Mouse (Mus musculus) liver, embryonic 14.5 days (tissue): Measurements from ENCODE around the gene Cct5. TPM values are rescaled to one million over a fixed set of nuclear protein-coding genes. Genes with fewer than 3 reads are reported as not detected.

Experiments
- ATAC-seq: fragments of 200-750 bp; cut with Nextera tagmentation; 2 replicates; pipeline ENCODE4 v1.8.0; 2017; ENCODE audit warnings: moderate number of reproducible peaks, mild to moderate bottlenecking, moderate library complexity; ENCODE audit not compliant: insufficient read depth
- DNase-seq, 3 experiments: peaks; one replicate each; pipeline ENCODE4 v3.0.0-alpha.2; 2012 to 2013; ENCODE audit warnings: low read depth in 3 of 3, low spot score in 3 of 3
- H3K27ac ChIP-seq: fragments of 300-500 bp; sonication (generic); 2 replicates; pipeline ENCODE4 v1.5.1; 2014; ENCODE audit warnings: moderate library complexity, mild to moderate bottlenecking, control low read depth, inconsistent platforms
- H3K27me3 ChIP-seq: fragments of 300-500 bp; sonication (generic); 2 replicates; pipeline ENCODE4 v1.6.1; 2014; ENCODE audit warnings: mild to moderate bottlenecking, low read length, moderate library complexity; ENCODE audit not compliant: control insufficient read depth, insufficient read depth
- H3K36me3 ChIP-seq: fragments of 300-500 bp; sonication (generic); replicated peaks from 2 replicates; pipeline ENCODE4 v1.6.1; 2014; ENCODE audit warnings: low read depth; ENCODE audit not compliant: control insufficient read depth, insufficient read depth
- H3K4me1 ChIP-seq, 2 experiments: fragments of 200-500 bp in 1 of 2; fragments of 300-500 bp in 1 of 2; sonication (generic) in 1 of 2; replicated peaks; 2 replicates each; pipeline ENCODE4 v1.6.1; 2012 to 2014; ENCODE audit warnings: antibody characterized with exemption in 1 of 2, inconsistent platforms in 1 of 2, low read length in 1 of 2; ENCODE audit not compliant: control insufficient read depth in 2 of 2, insufficient read depth in 2 of 2
- H3K4me2 ChIP-seq: fragments of 300-500 bp; sonication (generic); 2 replicates; pipeline ENCODE4 v1.6.1; 2014; ENCODE audit warnings: low read depth, mild to moderate bottlenecking, control low read depth, moderate library complexity
- H3K4me3 ChIP-seq, 2 experiments: fragments of 200-500 bp in 1 of 2; fragments of 300-500 bp in 1 of 2; sonication (generic) in 1 of 2; 2 replicates each; pipeline ENCODE4 v1.5.1; 2012 to 2014; ENCODE audit warnings: low read depth in 2 of 2, low read length in 2 of 2, mild to moderate bottlenecking in 2 of 2, control low read depth in 1 of 2, inconsistent platforms in 1 of 2, moderate library complexity in 1 of 2; ENCODE audit not compliant: insufficient read depth in 1 of 2
- H3K9ac ChIP-seq: fragments of 300-500 bp; sonication (generic); replicated peaks from 2 replicates; pipeline ENCODE4 v1.6.1; 2014; ENCODE audit warnings: mild to moderate bottlenecking, control low read depth, moderate library complexity
- H3K9me3 ChIP-seq: fragments of 300-500 bp; sonication (generic); 2 replicates; pipeline ENCODE4 v1.6.1; 2016; ENCODE audit warnings: low read length, mixed read lengths; ENCODE audit not compliant: control insufficient read depth
- CTCF ChIP-seq: IDR thresholded peaks from 2 replicates; pipeline ENCODE4 v1.5.1; 2016; ENCODE audit warnings: antibody characterized with exemption, low read depth, control low read depth
- EP300 ChIP-seq: IDR thresholded peaks from 2 replicates; pipeline ENCODE4 v1.6.1; 2016; ENCODE audit warnings: antibody characterized with exemption, low read depth
- WGBS: fragments of 180-500 bp; shearing (Covaris S2); extraction: QIAGEN DNeasy Blood & Tissue Kit; methylation state at CpG from one replicate; pipeline ENCODE4 v1.1.7; 2014; ENCODE audit not compliant: insufficient replicate concordance; 5-methylcytosine and 5-hydroxymethylcytosine counted together
- polyA plus RNA-seq, 2 experiments: library from polyadenylated mRNA; depleted of rRNA in 1 of 2; stranded (reverse) in 1 of 2; unstranded in 1 of 2; fragments of >200 nt; fragmentation: Nextera tagmentation in 1 of 2; extraction: Ambion mirVana in 1 of 2; gene quantifications; 2 replicates each; pipeline versions ENCODE4 v1.2.1 to v1.2.3; 2012 to 2014

Gene Cct5
- polyA plus RNA-seq, 2 experiments, result 167 to 341 TPM

GRCm38 (mm10) chr15:31592531-31592930 lies 9.1 kb downstream of the Cct5 start:
- Histone ChIP-seq H3K27me3 (no peaks in the 10 kb centered on the region), H3K4me1 (no peaks in the 10 kb centered on the region), H3K27ac (no peak overlapping the region), H3K9ac (no peak overlapping the region), H3K9me3 (no peaks in the 10 kb centered on the region), H3K4me2 (no peak overlapping the region), H3K36me3 (peaks cover 74% of the 10 kb centered on the region), H3K4me3 (no peak overlapping the region)
- no peak for ATAC-seq
- no peak for DNase-seq
- WGBS, result 84% methylated on average over 8 of the region's 8 CpGs
- TF ChIP-seq CTCF (no peak), EP300 (no peak)

GRCm38 (mm10) chr15:31590176-31590575 lies 11.4 kb downstream of the Cct5 start:
- DNase-seq (no peak), ATAC-seq (no peak)
- Histone ChIP-seq H3K9ac (no peak overlapping the region), H3K27ac (no peak overlapping the region), H3K4me2 (no peak overlapping the region), H3K27me3 (no peaks in the 10 kb centered on the region), H3K4me3 (no peak overlapping the region), H3K36me3 (peaks cover 55% of the 10 kb centered on the region), H3K9me3 (no peaks in the 10 kb centered on the region), H3K4me1 (peaks cover 5 to 6% of the 10 kb centered on the region in 2 experiments; a peak in 2 of 4 replicates)
- WGBS, result 87% methylated on average over 5 of the region's 5 CpGs
- no peak for TF ChIP-seq EP300
- TF ChIP-seq CTCF, result no peak

GRCm38 (mm10) chr15:31588989-31589640 lies 12.5 kb downstream of the Cct5 start:
- Histone ChIP-seq H3K4me3 (no peak overlapping the region), H3K9me3 (no peaks in the 10 kb centered on the region), H3K27ac (no peak overlapping the region), H3K4me2 (no peak overlapping the region), H3K27me3 (no peaks in the 10 kb centered on the region), H3K4me1 (peaks cover 5 to 6% of the 10 kb centered on the region in 2 experiments; a peak in 2 of 4 replicates), H3K36me3 (peaks cover 44% of the 10 kb centered on the region), H3K9ac (no peak overlapping the region)
- no peak for DNase-seq
- 67% methylated on average over 8 of the region's 8 CpGs for WGBS
- no peak for TF ChIP-seq CTCF
- no peak for TF ChIP-seq EP300
- ATAC-seq, result no peak

- WGBS, result 36% methylated on average over 2 of the region's 2 CpGs
Measured at GRCm38 (mm10) chr15:31587789-31588188, 13.8 kb downstream of the Cct5 start.

GRCm38 (mm10) chr15:31586519-31586918 lies 15.1 kb downstream of the Cct5 start:
- TF ChIP-seq EP300 (peak; percentile 55; the same call in 1 of the 2 replicates), CTCF (peak; percentile 99)
- Histone ChIP-seq H3K27ac (no peak overlapping the region), H3K9me3 (no peaks in the 10 kb centered on the region)

More at GRCm38 (mm10) chr15:31587789-31588188, 13.8 kb downstream of the Cct5 start:
- no peak overlapping the region for H3K4me2 ChIP-seq
- no peak overlapping the region for H3K9ac ChIP-seq
- TF ChIP-seq CTCF (no peak), EP300 (no peak)
- H3K4me1 ChIP-seq, result peaks cover 5 to 6% of the 10 kb centered on the region in 2 experiments; a peak in 3 of 4 replicates
- ATAC-seq (no peak), DNase-seq (no peak)
- H3K27me3 ChIP-seq, result no peaks in the 10 kb centered on the region
- H3K4me3 ChIP-seq, result no peak overlapping the region
- no peaks in the 10 kb centered on the region for H3K9me3 ChIP-seq
- H3K27ac ChIP-seq, result no peak overlapping the region
- H3K36me3 ChIP-seq, result peaks cover 31% of the 10 kb centered on the region

More at GRCm38 (mm10) chr15:31586519-31586918, 15.1 kb downstream of the Cct5 start:
- Histone ChIP-seq H3K9ac (no peak overlapping the region), H3K4me2 (peak overlapping the region; percentile 6; the same call in 1 of the 2 replicates), H3K36me3 (peaks cover 18% of the 10 kb centered on the region), H3K4me3 (no peak overlapping the region), H3K27me3 (no peaks in the 10 kb centered on the region), H3K4me1 (peaks cover 5 to 6% of the 10 kb centered on the region in 2 experiments; a peak in 3 of 4 replicates)
- 1% methylated on average over 4 of the region's 4 CpGs for WGBS
- DNase-seq (peak; percentile 65 to 75 (median 75)), ATAC-seq (peak; percentile 73)
